Mouse (Mus musculus): ENCODE results near the gene Btrc. TPM values are rescaled to one million over a fixed set of nuclear protein-coding genes. Genes with fewer than 3 reads are reported as not detected.

Gene Btrc
- polyA plus RNA-seq (2014; fragmentation: Nextera tagmentation; extraction: Ambion mirVana): 40.2 and 43.5 TPM in 2 replicates

DNA sequence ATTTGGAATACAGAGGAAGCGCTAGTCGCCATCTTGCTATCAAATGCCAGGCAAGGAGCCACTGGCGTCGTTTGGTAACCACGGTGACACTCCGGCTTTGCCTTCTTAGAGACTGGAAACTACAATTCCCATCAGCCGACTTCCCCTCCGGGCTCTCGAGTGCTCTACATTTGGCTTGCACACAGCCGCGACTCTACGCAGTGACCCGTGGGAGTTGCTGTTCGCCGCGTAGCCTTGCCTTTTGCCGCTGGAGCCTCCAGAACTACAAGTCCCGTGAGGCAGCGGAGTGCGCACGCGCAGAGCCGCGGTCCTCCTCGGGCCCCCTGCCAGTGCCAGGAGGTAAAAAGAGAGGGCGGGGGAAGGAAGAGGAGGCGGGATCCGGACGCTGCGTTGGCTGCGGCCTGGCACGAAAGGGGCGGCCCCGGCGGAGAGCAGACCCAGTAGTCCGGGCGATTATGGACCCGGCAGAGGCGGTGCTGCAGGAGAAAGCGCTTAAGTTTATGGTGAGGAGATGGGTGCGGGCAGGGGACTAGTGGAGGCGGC is at the start of gene Btrc:
Gene Btrc (plus strand): TSS at position 351 of the 543 bp plus-strand sequence.
- under 1% methylated on average over 42 of the region's 42 CpGs for WGBS
- Histone ChIP-seq H3K4me1 (ENCODE audit: insufficient read depth) (peaks cover 4% of the 10 kb centered on the region; the same call in 1 of the 2 replicates), H3K9ac (peak within 1 kb of the TSS; percentile 80), H3K27me3 (ENCODE audit: insufficient read depth, low read length) (no peaks in the 10 kb centered on the region), H3K9me3 (ENCODE audit: low read depth, low read length) (no peaks in the 10 kb centered on the region), H3K4me3 (ENCODE audit: low read depth, low read length) (peak within 1 kb of the TSS; percentile 82), H3K4me2 (peak within 1 kb of the TSS; percentile 75), H3K27ac (ENCODE audit: low read depth) (peak within 1 kb of the TSS; percentile 91), H3K36me3 (ENCODE audit: insufficient read depth) (0 out of 2 replicates have a peak, but pooled peaks cover 3% of the 10 kb centered on the region)
- ATAC-seq (ENCODE audit: insufficient read depth) (peak; percentile 99), DNase-seq (peak; percentile 100)
- no peak for TF ChIP-seq CTCF (IDR thresholded peaks at IDR 0.05; ENCODE audit: low read depth)

DNA sequence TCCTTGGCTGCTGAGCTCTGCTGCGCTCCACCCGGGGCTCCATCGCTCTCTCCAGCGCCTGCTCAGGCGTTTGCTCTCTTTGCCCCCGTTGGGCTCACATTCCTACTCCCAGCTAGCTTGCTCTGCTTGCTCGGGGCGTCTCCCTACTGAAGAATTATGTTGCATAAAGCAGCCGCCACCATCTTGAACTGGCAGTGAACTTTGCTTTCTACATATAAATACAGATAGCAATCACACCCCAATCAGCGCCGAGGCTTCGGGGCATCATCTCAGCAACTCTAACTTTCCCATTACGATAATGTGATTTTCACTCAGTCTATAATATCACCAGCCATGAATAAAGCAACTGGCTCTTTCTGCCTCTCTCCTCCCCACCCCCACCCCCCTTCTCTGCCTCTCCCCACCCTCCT is 46.1 kb upstream of the Btrc start:
- ATAC-seq (ENCODE audit: insufficient read depth) (peak; percentile 54; the same call in 1 of the 2 replicates), DNase-seq (peak; percentile 62)
- Histone ChIP-seq H3K4me3 (ENCODE audit: low read depth, low read length) (no peak overlapping the region), H3K4me1 (ENCODE audit: insufficient read depth) (0 out of 2 replicates have a peak, but pooled peaks cover 4% of the 10 kb centered on the region), H3K4me2 (peak overlapping the region; percentile 25), H3K9me3 (ENCODE audit: low read depth, low read length) (no peaks in the 10 kb centered on the region), H3K9ac (no peak overlapping the region), H3K27ac (ENCODE audit: low read depth) (no peak overlapping the region; the same call in 1 of the 2 replicates), H3K36me3 (ENCODE audit: insufficient read depth) (no peaks in the 10 kb centered on the region), H3K27me3 (ENCODE audit: insufficient read depth, low read length) (no peaks in the 10 kb centered on the region)
- no peak for TF ChIP-seq CTCF (IDR thresholded peaks at IDR 0.05; ENCODE audit: low read depth)
- WGBS: 9% methylated on average over 13 of the region's 13 CpGs

DNA sequence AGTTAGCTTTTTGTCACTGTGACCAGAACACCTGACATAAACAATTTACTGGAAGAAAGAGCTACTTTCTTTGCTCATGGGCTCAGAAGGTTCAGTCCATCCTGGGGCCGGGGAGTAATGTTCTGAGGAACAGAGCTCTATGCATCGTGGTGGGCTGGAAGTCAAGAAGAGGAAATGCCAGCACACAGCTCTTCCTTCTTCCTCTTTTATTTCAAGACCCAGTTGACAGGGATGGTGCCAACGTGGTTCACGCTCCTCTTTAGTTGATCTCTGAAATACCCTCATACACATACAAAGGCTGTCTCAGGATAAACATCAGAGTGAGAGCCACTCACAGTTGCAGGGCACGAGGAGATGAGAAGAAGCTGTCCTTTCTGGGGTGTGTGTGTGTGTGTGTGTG is 42.5 kb upstream of the Btrc start:
- no peak for ATAC-seq (ENCODE audit: insufficient read depth)

DNA sequence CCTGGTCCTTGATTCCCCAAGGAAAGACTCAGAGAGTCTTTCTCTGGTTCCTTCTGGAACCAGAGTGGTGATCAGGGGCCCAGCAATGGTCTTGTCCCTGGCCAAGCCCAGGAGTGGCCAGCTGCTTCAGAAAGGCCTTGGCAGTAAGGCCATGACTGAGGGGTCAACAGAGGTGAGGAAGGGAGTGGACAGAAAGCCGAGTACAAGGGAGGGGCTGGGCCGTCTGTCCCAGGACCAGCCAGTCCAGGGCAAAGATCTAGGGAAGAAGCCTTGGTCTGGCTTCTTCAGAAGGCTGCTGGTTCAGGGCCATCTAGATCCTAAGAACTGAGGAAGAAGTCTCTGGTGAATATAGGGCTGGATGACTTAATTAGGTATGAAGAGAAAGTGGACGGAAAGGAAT is 34.5 kb upstream of the Btrc start:
- 48% methylated on average over 3 of the region's 3 CpGs for WGBS

More for the DNA sequence above, 42.5 kb upstream of the Btrc start:
- H3K27me3 ChIP-seq (ENCODE audit: insufficient read depth, low read length): no peaks in the 10 kb centered on the region
- H3K9me3 ChIP-seq (ENCODE audit: low read depth, low read length): no peaks in the 10 kb centered on the region
- 0 out of 2 replicates have a peak, but pooled peaks cover 4% of the 10 kb centered on the region for H3K4me1 ChIP-seq (ENCODE audit: insufficient read depth)
- DNase-seq: no peak
- TF ChIP-seq CTCF (IDR thresholded peaks at IDR 0.05; ENCODE audit: low read depth): no peak
- no peak overlapping the region for H3K4me3 ChIP-seq (ENCODE audit: low read depth, low read length)
- H3K36me3 ChIP-seq (ENCODE audit: insufficient read depth): no peaks in the 10 kb centered on the region
- H3K27ac ChIP-seq (ENCODE audit: low read depth): no peak overlapping the region
- WGBS: 55% methylated on average over 5 of the region's 5 CpGs
- no peak overlapping the region for H3K4me2 ChIP-seq
- H3K9ac ChIP-seq: no peak overlapping the region

DNA sequence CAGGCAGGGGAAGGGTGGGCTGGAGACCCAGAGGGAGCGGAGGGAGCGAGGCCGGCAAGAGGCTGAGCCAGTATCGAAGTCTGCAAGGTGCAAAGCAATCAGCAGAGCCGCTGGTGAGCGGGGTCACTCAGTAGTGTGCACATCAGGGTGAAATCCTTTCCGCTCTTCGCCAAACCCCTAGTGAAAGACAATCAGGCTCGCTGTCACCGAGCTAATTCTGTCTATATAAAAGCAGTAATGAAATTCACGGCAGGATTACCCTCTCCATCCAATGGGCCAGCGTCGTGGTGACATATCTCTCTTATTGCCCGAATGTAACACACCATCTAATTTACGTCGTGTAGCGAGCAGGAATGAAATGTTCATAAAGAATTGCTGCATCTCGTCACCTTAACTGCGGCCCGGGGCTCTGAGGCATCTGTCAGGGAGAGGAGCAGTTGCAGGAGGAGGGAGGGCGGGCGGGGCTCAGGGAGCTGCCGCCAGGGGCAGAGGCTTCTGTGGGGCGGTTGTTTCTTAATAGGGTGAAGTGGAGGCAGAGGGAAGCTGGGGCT is 33.7 kb upstream of the Btrc start:
- H3K9me3 ChIP-seq (ENCODE audit: low read depth, low read length): no peaks in the 10 kb centered on the region
- H3K4me2 ChIP-seq: peak overlapping the region; percentile 20; the same call in 1 of the 2 replicates
- H3K27me3 ChIP-seq (ENCODE audit: insufficient read depth, low read length): peaks cover 21% of the 10 kb centered on the region
- H3K4me1 ChIP-seq (ENCODE audit: insufficient read depth): no peaks in the 10 kb centered on the region
- no peak for ATAC-seq (ENCODE audit: insufficient read depth)
- no peaks in the 10 kb centered on the region for H3K36me3 ChIP-seq (ENCODE audit: insufficient read depth)
- no peak for TF ChIP-seq CTCF (IDR thresholded peaks at IDR 0.05; ENCODE audit: low read depth)
- no peak for DNase-seq
- 12% methylated on average over 24 of the region's 24 CpGs for WGBS
- H3K4me3 ChIP-seq (ENCODE audit: low read depth, low read length): no peak overlapping the region
- no peak overlapping the region for H3K27ac ChIP-seq (ENCODE audit: low read depth)
- H3K9ac ChIP-seq: no peak overlapping the region

More for the DNA sequence above, 34.5 kb upstream of the Btrc start:
- H3K9me3 ChIP-seq (ENCODE audit: low read depth, low read length): no peaks in the 10 kb centered on the region
- DNase-seq (no peak), ATAC-seq (ENCODE audit: insufficient read depth) (no peak)
- H3K27ac ChIP-seq (ENCODE audit: low read depth): no peak overlapping the region
- H3K4me2 ChIP-seq: no peak overlapping the region
- peaks cover 21% of the 10 kb centered on the region for H3K27me3 ChIP-seq (ENCODE audit: insufficient read depth, low read length)
- H3K36me3 ChIP-seq (ENCODE audit: insufficient read depth): no peaks in the 10 kb centered on the region
- H3K4me3 ChIP-seq (ENCODE audit: low read depth, low read length): no peak overlapping the region
- H3K4me1 ChIP-seq (ENCODE audit: insufficient read depth): no peaks in the 10 kb centered on the region
- no peak overlapping the region for H3K9ac ChIP-seq
- no peak for TF ChIP-seq CTCF (IDR thresholded peaks at IDR 0.05; ENCODE audit: low read depth)

DNA sequence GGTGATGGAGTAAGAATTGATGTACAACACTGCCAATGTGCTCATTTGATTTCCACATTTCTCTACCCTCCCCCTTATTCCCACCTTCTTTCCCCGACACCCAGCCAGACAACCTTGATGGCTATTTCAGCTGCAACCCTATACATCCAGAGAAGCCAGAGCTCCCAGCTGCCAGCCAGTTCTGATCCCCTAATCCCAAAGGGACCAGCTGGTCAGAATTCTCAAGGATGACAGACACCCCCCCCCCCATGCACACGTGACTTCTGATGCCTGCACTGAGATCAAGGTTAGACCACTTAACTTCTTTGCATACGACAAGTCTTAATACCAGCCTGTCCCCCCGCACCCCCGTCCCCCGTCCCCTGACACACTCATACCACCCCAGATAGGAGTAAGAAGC is 26.8 kb upstream of the Btrc start:
- Histone ChIP-seq H3K4me2 (no peak overlapping the region), H3K9me3 (ENCODE audit: low read depth, low read length) (no peaks in the 10 kb centered on the region), H3K9ac (no peak overlapping the region), H3K4me3 (ENCODE audit: low read depth, low read length) (no peak overlapping the region), H3K27me3 (ENCODE audit: insufficient read depth, low read length) (no peaks in the 10 kb centered on the region), H3K36me3 (ENCODE audit: insufficient read depth) (no peaks in the 10 kb centered on the region), H3K4me1 (ENCODE audit: insufficient read depth) (no peaks in the 10 kb centered on the region), H3K27ac (ENCODE audit: low read depth) (no peak overlapping the region)
- WGBS: 60% methylated on average over 6 of the region's 6 CpGs
- ATAC-seq (ENCODE audit: insufficient read depth) (no peak), DNase-seq (no peak)
- no peak for TF ChIP-seq CTCF (IDR thresholded peaks at IDR 0.05; ENCODE audit: low read depth)

DNA sequence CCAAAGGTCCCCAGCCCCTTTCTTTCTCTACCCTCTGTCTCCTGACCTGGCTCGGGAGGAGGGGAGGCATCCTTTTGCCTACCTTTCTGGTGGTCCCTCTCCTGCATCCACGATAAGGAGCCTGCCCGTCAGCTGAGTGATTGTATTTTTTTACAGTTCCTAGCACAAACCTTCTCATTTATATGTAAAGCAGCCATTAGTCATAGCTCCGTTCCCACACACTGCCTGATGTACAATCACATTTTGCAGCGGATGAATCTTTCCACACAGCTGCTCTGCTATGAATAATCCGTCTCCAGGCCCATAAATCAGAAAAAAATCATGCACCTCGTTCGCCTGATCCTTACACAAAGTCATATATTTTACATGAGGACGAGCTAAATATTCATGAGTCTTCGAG is 25.4 kb upstream of the Btrc start:
- H3K4me3 ChIP-seq (ENCODE audit: low read depth, low read length): no peak overlapping the region
- no peak overlapping the region for H3K9ac ChIP-seq
- H3K36me3 ChIP-seq (ENCODE audit: insufficient read depth): no peaks in the 10 kb centered on the region
- no peak for TF ChIP-seq CTCF (IDR thresholded peaks at IDR 0.05; ENCODE audit: low read depth)
- 47% methylated on average over 10 of the region's 10 CpGs for WGBS
- H3K27me3 ChIP-seq (ENCODE audit: insufficient read depth, low read length): no peaks in the 10 kb centered on the region
- ATAC-seq (ENCODE audit: insufficient read depth) (no peak), DNase-seq (no peak)
- H3K4me2 ChIP-seq: no peak overlapping the region
- H3K27ac ChIP-seq (ENCODE audit: low read depth): no peak overlapping the region
- H3K4me1 ChIP-seq (ENCODE audit: insufficient read depth): no peaks in the 10 kb centered on the region
- no peaks in the 10 kb centered on the region for H3K9me3 ChIP-seq (ENCODE audit: low read depth, low read length)

Data from lung, embryonic 14.5 days (tissue).